Mouse (Mus musculus) brain, embryonic 14.5 days (tissue): ENCODE data around the gene Mapkapk3.

Experiments used
- CTCF ChIP-seq: fragments of 200-500 bp; IDR thresholded peaks from 2 replicates; pipeline ENCODE4 v1.5.1; 2012; ENCODE audit warnings: inconsistent platforms, mild to moderate bottlenecking, moderate library complexity, borderline replicate concordance; ENCODE audit not compliant: insufficient read depth, insufficient read length; ENCODE audit errors: extremely low read depth
- POLR2A ChIP-seq: fragments of 200-500 bp; IDR thresholded peaks from 2 replicates; pipeline ENCODE4 v1.6.1; 2012; ENCODE audit warnings: mild to moderate bottlenecking, inconsistent platforms, borderline replicate concordance; ENCODE audit not compliant: poor library complexity, insufficient read depth, insufficient read length, severe bottlenecking; ENCODE audit errors: extremely low read depth

- TF ChIP-seq POLR2A: no peak
- TF ChIP-seq CTCF: no peak
Observed at GRCm38 (mm10) chr9:107235261-107235660, 54.4 kb downstream of the Mapkapk3 start.
